Mouse (Mus musculus) megakaryocyte, adult 5-6 weeks (primary cell): ENCODE data around the gene Kctd21. TPM values are rescaled to one million over a fixed set of nuclear protein-coding genes. Genes with fewer than 3 reads are reported as not detected.

ENCODE experiments used
- ATAC-seq: 2 replicates; pipeline ENCODE4 v1.8.0; 2016; ENCODE audit warnings: mild to moderate bottlenecking, inconsistent platforms; ENCODE audit not compliant: poor library complexity, severe bottlenecking
- total RNA-seq, 2 experiments: library from RNA; stranded (forward) in 1 of 2; stranded (reverse) in 1 of 2; fragments of 153-499, 151-499 nt in 1 of 2; fragments of 221-1000, 200-1000 nt in 1 of 2; gene quantifications; 2 replicates each; pipeline versions ENCODE4 v1.2.3 to v1.2.4; 2015 to 2017

Kctd21 gene
- total RNA-seq, 2 experiments from 2014 or later = 1.8 to 3.3 TPM

GRCm38 (mm10) chr7:97383496-97384132, 51.5 kb downstream of the Kctd21 start:
- ATAC-seq = peak; percentile 49

GRCm38 (mm10) chr7:97386106-97386805, 54.1 kb downstream of the Kctd21 start:
- no peak for ATAC-seq

- ATAC-seq = no peak
These were observed 54.8 kb downstream of the Kctd21 start for GRCm38 (mm10) chr7:97386806-97387370.

GRCm38 (mm10) chr7:97387561-97388147, 55.5 kb downstream of the Kctd21 start:
- no peak for ATAC-seq

GRCm38 (mm10) chr7:97388541-97388940, 56.4 kb downstream of the Kctd21 start:
- no peak for ATAC-seq

- ATAC-seq = no peak
These were observed 59.4 kb downstream of the Kctd21 start for GRCm38 (mm10) chr7:97391293-97392078.

GRCm38 (mm10) chr7:97392079-97392445, 59.9 kb downstream of the Kctd21 start:
- no peak for ATAC-seq

- ATAC-seq = no peak
These were observed 62.2 kb downstream of the Kctd21 start for GRCm38 (mm10) chr7:97394375-97394774.

GRCm38 (mm10) chr7:97398943-97399342, 66.8 kb downstream of the Kctd21 start:
- no peak for ATAC-seq

Other genes starting within 250 kb of the Kctd21 start
- 0.87 and 1.1 TPM in 2 replicates for gene Usp35, start 307 bp upstream of the Kctd21 start, total RNA-seq (2015)
- 0.66 and 0.77 TPM in 2 replicates for gene Usp35, start 307 bp upstream of the Kctd21 start, total RNA-seq (2017)
- 40.5 and 45.2 TPM in 2 replicates for gene Alg8, start 39.3 kb downstream of the Kctd21 start, total RNA-seq (2015)
- gene Alg8, start 39.3 kb downstream of the Kctd21 start, total RNA-seq (2017) = 29.9 and 41.7 TPM in 2 replicates
- 128 and 155 TPM in 2 replicates for gene Ndufc2, start 67.7 kb downstream of the Kctd21 start, total RNA-seq (2015)
- 225 and 237 TPM in 2 replicates for gene Ndufc2, start 67.7 kb downstream of the Kctd21 start, total RNA-seq (2017)
- not detected in 2 replicates for gene Thrsp, start 85.4 kb downstream of the Kctd21 start, total RNA-seq (2015)
- gene Thrsp, start 85.4 kb downstream of the Kctd21 start, total RNA-seq (2017) = not detected in 2 replicates
- 13.3 and 14.8 TPM in 2 replicates for gene Kctd14, start 119.0 kb downstream of the Kctd21 start, total RNA-seq (2015)
- 3.9 and 4.9 TPM in 2 replicates for gene Kctd14, start 119.0 kb downstream of the Kctd21 start, total RNA-seq (2017)
- 89.9 and 91.2 TPM in 2 replicates for gene Ints4, start 148.6 kb downstream of the Kctd21 start, total RNA-seq (2015)
- 49.6 and 51.4 TPM in 2 replicates for gene Ints4, start 148.6 kb downstream of the Kctd21 start, total RNA-seq (2017)
- gene Aamdc, start 247.2 kb downstream of the Kctd21 start, total RNA-seq (2015) = 16.3 and 17.6 TPM in 2 replicates
- gene Aamdc, start 247.2 kb downstream of the Kctd21 start, total RNA-seq (2017) = 22.9 and 23.9 TPM in 2 replicates
- gene Rsf1, start 247.6 kb downstream of the Kctd21 start, total RNA-seq (2015) = 23.0 and 25.5 TPM in 2 replicates
- 28.6 and 36.5 TPM in 2 replicates for gene Rsf1, start 247.6 kb downstream of the Kctd21 start, total RNA-seq (2017)